Mouse (Mus musculus) hindbrain, postnatal 0 days (tissue): Measurements from ENCODE around the gene Eef1akmt4. TPM values are rescaled to one million over a fixed set of nuclear protein-coding genes. Genes with fewer than 3 reads are reported as not detected.

ENCODE experiments used
- ATAC-seq: fragments of 200-750 bp; cut with Nextera tagmentation; 2 replicates; pipeline ENCODE4 v1.8.0; 2017; ENCODE audit warnings: mild to moderate bottlenecking, moderate TSS enrichment, moderate library complexity
- DNase-seq: peaks from one replicate; pipeline ENCODE4 v3.0.0-alpha.2; 2015; ENCODE audit warnings: low spot score
- H3K27ac ChIP-seq: fragments of 300-500 bp; sonication (generic); 2 replicates; pipeline ENCODE4 v1.5.1; 2014; ENCODE audit warnings: mild to moderate bottlenecking
- H3K27me3 ChIP-seq: fragments of 300-500 bp; sonication (generic); 2 replicates; pipeline ENCODE4 v1.6.1; 2014; ENCODE audit warnings: low read length, mixed read lengths; ENCODE audit not compliant: insufficient read depth
- H3K36me3 ChIP-seq: fragments of 300-500 bp; sonication (generic); 2 replicates; pipeline ENCODE4 v1.6.1; 2014; ENCODE audit warnings: low read length, mixed read lengths; ENCODE audit not compliant: insufficient read depth
- H3K4me1 ChIP-seq: fragments of 300-500 bp; sonication (generic); 2 replicates; pipeline ENCODE4 v1.6.1; 2014; ENCODE audit warnings: antibody characterized with exemption, low read length, mixed read lengths; ENCODE audit not compliant: insufficient read depth
- H3K4me2 ChIP-seq: fragments of 300-500 bp; sonication (generic); 2 replicates; pipeline ENCODE4 v1.6.1; 2014; ENCODE audit warnings: low read depth, mild to moderate bottlenecking, low read length, moderate library complexity, mixed read lengths
- H3K4me3 ChIP-seq: fragments of 300-500 bp; sonication (generic); 2 replicates; pipeline ENCODE4 v1.5.1; 2014; ENCODE audit warnings: low read length
- H3K9ac ChIP-seq: fragments of 300-500 bp; sonication (generic); replicated peaks from 2 replicates; pipeline ENCODE4 v1.6.1; 2014; ENCODE audit warnings: mild to moderate bottlenecking, low read length, moderate library complexity, mixed read lengths
- H3K9me3 ChIP-seq: fragments of 300-500 bp; sonication (generic); 2 replicates; pipeline ENCODE4 v1.6.1; 2016; ENCODE audit warnings: low read length, mixed read lengths
- CTCF ChIP-seq: IDR thresholded peaks from 2 replicates; pipeline ENCODE4 v1.5.1; 2016; ENCODE audit warnings: antibody characterized with exemption, control low read depth, low read depth
- WGBS: fragments of 180-500 bp; shearing (Covaris S2); extraction: QIAGEN DNeasy Blood & Tissue Kit; methylation state at CpG from one replicate; pipeline ENCODE4 v1.1.7; 2014; 5-methylcytosine and 5-hydroxymethylcytosine counted together
- polyA plus RNA-seq: library from polyadenylated mRNA; unstranded; fragments of >200 nt; fragmentation: Nextera tagmentation; extraction: Ambion mirVana; gene quantifications from 2 replicates; pipeline ENCODE4 v1.2.1, GENCODE M21; 2015
- total RNA-seq: library from RNA; depleted of rRNA; stranded (reverse); fragments of >200 nt; gene quantifications from 2 replicates; pipeline ENCODE4 v1.2.3, GENCODE M21; 2014; rRNA removed

Eef1akmt4 gene
- 6.0 and 6.4 TPM in 2 replicates for total RNA-seq
- polyA plus RNA-seq: 5.6 and 6.5 TPM in 2 replicates

GRCm38 (mm10) chr16:20611357-20612227 lies at the start of gene Eef1akmt4, which contains the start of the genes Gm49333 and Alg3:
Eef1akmt4 (plus strand) TSS chr16:20611593.
Gm49333 (plus strand) TSS chr16:20611610.
Alg3 (minus strand) TSS chr16:20611735.
- ATAC-seq (peak; percentile 95), DNase-seq (peak; percentile 95)
- Histone ChIP-seq H3K4me1 (peaks cover 4% of the 10 kb centered on the region), H3K9me3 (no peaks in the 10 kb centered on the region), H3K27me3 (no peaks in the 10 kb centered on the region), H3K4me3 (peak within 1 kb of the TSS; percentile 72), H3K36me3 (peaks cover 5% of the 10 kb centered on the region; the same call in 1 of the 2 replicates), H3K4me2 (peak within 1 kb of the TSS; percentile 99), H3K9ac (peak within 1 kb of the TSS; percentile 79), H3K27ac (peak within 1 kb of the TSS; percentile 84)
- WGBS: 2% methylated on average over 41 of the region's 41 CpGs
- no peak; the same call in 1 of the 2 replicates for TF ChIP-seq CTCF

- ATAC-seq: 0 out of 2 replicates have a peak, but pooled peaks have one; percentile 30
- WGBS: 27% methylated on average over 1 of the region's 1 CpGs
- H3K27ac ChIP-seq: no peak overlapping the region
- no peak for TF ChIP-seq CTCF
- H3K27me3 ChIP-seq: no peaks in the 10 kb centered on the region
- no peak overlapping the region for H3K4me2 ChIP-seq
- peaks cover 21% of the 10 kb centered on the region; the same call in 1 of the 2 replicates for H3K36me3 ChIP-seq
- H3K4me1 ChIP-seq: no peaks in the 10 kb centered on the region
- no peak for DNase-seq
- no peaks in the 10 kb centered on the region for H3K9me3 ChIP-seq
- no peak overlapping the region for H3K9ac ChIP-seq
- no peak overlapping the region for H3K4me3 ChIP-seq
Measured at GRCm38 (mm10) chr16:20565075-20565474, 46.3 kb upstream of the Eef1akmt4 start.

- peak; percentile 65 for DNase-seq
- H3K36me3 ChIP-seq: no peaks in the 10 kb centered on the region
- H3K4me2 ChIP-seq: peak within 1 kb of the TSS; percentile 80
- 0% methylated on average over 24 of the region's 24 CpGs for WGBS
- TF ChIP-seq CTCF: no peak; the same call in 1 of the 2 replicates
- no peaks in the 10 kb centered on the region for H3K4me1 ChIP-seq
- peak; percentile 85 for ATAC-seq
- H3K9ac ChIP-seq: peak within 1 kb of the TSS; percentile 47
- H3K27me3 ChIP-seq: peaks cover 17% of the 10 kb centered on the region
- peak within 1 kb of the TSS; percentile 78 for H3K27ac ChIP-seq
- no peaks in the 10 kb centered on the region for H3K9me3 ChIP-seq
- peak within 1 kb of the TSS; percentile 43 for H3K4me3 ChIP-seq
Measured at GRCm38 (mm10) chr16:20589366-20589938, 21.9 kb upstream of the Eef1akmt4 start, which contains the start of gene Vwa5b2. Vwa5b2 (plus strand) TSS chr16:20589471.

- Histone ChIP-seq H3K27me3 (peaks cover 17% of the 10 kb centered on the region), H3K9ac (peak overlapping the region; percentile 47), H3K9me3 (no peaks in the 10 kb centered on the region), H3K4me1 (no peaks in the 10 kb centered on the region), H3K27ac (peak overlapping the region; percentile 78), H3K4me2 (peak overlapping the region; percentile 80), H3K4me3 (peak overlapping the region; percentile 43), H3K36me3 (no peaks in the 10 kb centered on the region)
- 0% methylated on average over 33 of the region's 39 CpGs for WGBS
- ATAC-seq (peak; percentile 90), DNase-seq (peak; percentile 84)
- TF ChIP-seq CTCF: no peak; the same call in 1 of the 2 replicates
Measured at GRCm38 (mm10) chr16:20589939-20590679, 21.3 kb upstream of the Eef1akmt4 start.

- no peak for TF ChIP-seq CTCF
- DNase-seq (no peak), ATAC-seq (0 out of 2 replicates have a peak, but pooled peaks have one; percentile 14)
- Histone ChIP-seq H3K27me3 (peaks cover 17% of the 10 kb centered on the region), H3K4me3 (peak overlapping the region; percentile 43), H3K9ac (peak overlapping the region; percentile 47), H3K9me3 (no peaks in the 10 kb centered on the region), H3K4me1 (no peaks in the 10 kb centered on the region), H3K27ac (peak overlapping the region; percentile 78), H3K4me2 (peak overlapping the region; percentile 80), H3K36me3 (no peaks in the 10 kb centered on the region)
- WGBS: 5% methylated on average over 17 of the region's 17 CpGs
Measured at GRCm38 (mm10) chr16:20590680-20591038, 20.7 kb upstream of the Eef1akmt4 start.

GRCm38 (mm10) chr16:20591076-20591705 lies 20.2 kb upstream of the Eef1akmt4 start:
- peak; percentile 5 for DNase-seq
- H3K9ac ChIP-seq: peak overlapping the region; percentile 45
- H3K4me3 ChIP-seq: peak overlapping the region; percentile 43
- peak overlapping the region; percentile 80 for H3K4me2 ChIP-seq
- no peaks in the 10 kb centered on the region for H3K4me1 ChIP-seq
- peaks cover 17% of the 10 kb centered on the region for H3K27me3 ChIP-seq
- H3K9me3 ChIP-seq: no peaks in the 10 kb centered on the region
- no peaks in the 10 kb centered on the region for H3K36me3 ChIP-seq
- TF ChIP-seq CTCF: no peak
- 8% methylated on average over 48 of the region's 48 CpGs for WGBS
- H3K27ac ChIP-seq: no peak overlapping the region
- no peak for ATAC-seq
